Mouse (Mus musculus) embryonic facial prominence, embryonic 15.5 days (tissue): ENCODE measurements around the gene Ppara. TPM values are rescaled to one million over a fixed set of nuclear protein-coding genes. Genes with fewer than 3 reads are reported as not detected.

ENCODE experiments used
- ATAC-seq: fragments of 200-750 bp; cut with Nextera tagmentation; 2 replicates; pipeline ENCODE4 v1.8.0; 2017; ENCODE audit warnings: low read depth, moderate TSS enrichment; ENCODE audit not compliant: insufficient number of reproducible peaks, low FRiP score, low TSS enrichment
- H3K27ac ChIP-seq: fragments of 300-500 bp; sonication (generic); replicated peaks from 2 replicates; pipeline ENCODE4 v1.5.1; 2015; ENCODE audit warnings: mild to moderate bottlenecking, inconsistent platforms
- H3K27me3 ChIP-seq: fragments of 300-500 bp; sonication (generic); 2 replicates; pipeline ENCODE4 v1.6.1; 2015; ENCODE audit warnings: inconsistent platforms
- H3K36me3 ChIP-seq: fragments of 300-500 bp; sonication (generic); 2 replicates; pipeline ENCODE4 v1.6.1; 2015; ENCODE audit warnings: mild to moderate bottlenecking, inconsistent platforms
- H3K4me1 ChIP-seq: fragments of 300-500 bp; sonication (generic); 2 replicates; pipeline ENCODE4 v1.6.1; 2015; ENCODE audit warnings: inconsistent platforms
- H3K4me2 ChIP-seq: fragments of 300-500 bp; sonication (generic); replicated peaks from 2 replicates; pipeline ENCODE4 v1.6.1; 2015; ENCODE audit warnings: mild to moderate bottlenecking, inconsistent platforms
- H3K4me3 ChIP-seq: fragments of 300-500 bp; sonication (generic); replicated peaks from 2 replicates; pipeline ENCODE4 v1.5.1; 2015; ENCODE audit warnings: mild to moderate bottlenecking, inconsistent platforms
- H3K9ac ChIP-seq: fragments of 300-500 bp; sonication (generic); 2 replicates; pipeline ENCODE4 v1.6.1; 2015; ENCODE audit warnings: inconsistent platforms
- H3K9me3 ChIP-seq: fragments of 300-500 bp; sonication (generic); replicated peaks from 2 replicates; pipeline ENCODE4 v1.6.1; 2016; ENCODE audit warnings: inconsistent platforms
- WGBS: fragments of 180-500 bp; shearing (Covaris S2); methylation state at CpG from one replicate; pipeline ENCODE4 v1.1.7; 2015; 5-methylcytosine and 5-hydroxymethylcytosine counted together
- polyA plus RNA-seq: library from polyadenylated mRNA; unstranded; fragments of >200 nt; fragmentation: Nextera tagmentation; extraction: Ambion mirVana; gene quantifications from 2 replicates; pipeline ENCODE4 v1.2.1, GENCODE M21; 2015

Ppara gene
- polyA plus RNA-seq, 1 experiment from 2014 or later, result 5.0 TPM

- Histone ChIP-seq H3K4me3 (no peak overlapping the region), H3K9ac (no peak overlapping the region), H3K27ac (no peak overlapping the region), H3K9me3 (no peaks in the 10 kb centered on the region), H3K36me3 (no peaks in the 10 kb centered on the region), H3K4me2 (no peak overlapping the region), H3K27me3 (no peaks in the 10 kb centered on the region), H3K4me1 (peaks cover 9% of the 10 kb centered on the region)
- ATAC-seq, result no peak
- 81% methylated on average over 4 of the region's 4 CpGs for WGBS
Observed at GRCm38 (mm10) chr15:85807404-85807803, 72.6 kb downstream of the Ppara start.

- H3K27me3 ChIP-seq, result no peaks in the 10 kb centered on the region
- H3K36me3 ChIP-seq, result no peaks in the 10 kb centered on the region
- no peak overlapping the region for H3K4me2 ChIP-seq
- ATAC-seq, result no peak
- no peak overlapping the region for H3K27ac ChIP-seq
- peaks cover 9% of the 10 kb centered on the region for H3K4me1 ChIP-seq
- 77% methylated on average over 6 of the region's 6 CpGs for WGBS
- H3K9me3 ChIP-seq, result no peaks in the 10 kb centered on the region
- no peak overlapping the region for H3K4me3 ChIP-seq
- H3K9ac ChIP-seq, result no peak overlapping the region
Observed at GRCm38 (mm10) chr15:85808031-85808430, 73.2 kb downstream of the Ppara start.

GRCm38 (mm10) chr15:85808434-85808833 lies 73.7 kb downstream of the Ppara start:
- 56% methylated on average over 8 of the region's 8 CpGs for WGBS
- Histone ChIP-seq H3K9me3 (no peaks in the 10 kb centered on the region), H3K9ac (no peak overlapping the region), H3K27me3 (no peaks in the 10 kb centered on the region), H3K27ac (no peak overlapping the region), H3K4me3 (no peak overlapping the region), H3K36me3 (no peaks in the 10 kb centered on the region), H3K4me1 (peaks cover 9% of the 10 kb centered on the region), H3K4me2 (no peak overlapping the region)
- ATAC-seq, result no peak

- no peak overlapping the region for H3K4me3 ChIP-seq
- WGBS, result 84% methylated on average over 12 of the region's 12 CpGs
- H3K9me3 ChIP-seq, result no peaks in the 10 kb centered on the region
- no peak for ATAC-seq
- peaks cover 9% of the 10 kb centered on the region for H3K4me1 ChIP-seq
- no peak overlapping the region for H3K4me2 ChIP-seq
- no peak overlapping the region for H3K27ac ChIP-seq
- H3K9ac ChIP-seq, result no peak overlapping the region
- H3K27me3 ChIP-seq, result no peaks in the 10 kb centered on the region
- H3K36me3 ChIP-seq, result no peaks in the 10 kb centered on the region
Observed at GRCm38 (mm10) chr15:85809091-85809490, 74.3 kb downstream of the Ppara start.

GRCm38 (mm10) chr15:85810462-85810805 lies 75.7 kb downstream of the Ppara start:
- no peaks in the 10 kb centered on the region for H3K36me3 ChIP-seq
- 82% methylated on average over 5 of the region's 5 CpGs for WGBS
- no peaks in the 10 kb centered on the region for H3K27me3 ChIP-seq
- H3K27ac ChIP-seq, result 0 out of 2 replicates have a peak overlapping the region, but pooled peaks have one; percentile 92
- peak overlapping the region; percentile 77 for H3K4me3 ChIP-seq
- peaks cover 9% of the 10 kb centered on the region for H3K4me1 ChIP-seq
- H3K9ac ChIP-seq, result peak overlapping the region; percentile 69; the same call in 1 of the 2 replicates
- H3K9me3 ChIP-seq, result no peaks in the 10 kb centered on the region
- no peak for ATAC-seq
- H3K4me2 ChIP-seq, result peak overlapping the region; percentile 72

- ATAC-seq, result peak; percentile 59
- WGBS, result 3% methylated on average over 36 of the region's 36 CpGs
- H3K27me3 ChIP-seq, result no peaks in the 10 kb centered on the region
- no peaks in the 10 kb centered on the region for H3K36me3 ChIP-seq
- H3K4me1 ChIP-seq, result peaks cover 9% of the 10 kb centered on the region
- peak overlapping the region; percentile 69 for H3K9ac ChIP-seq
- H3K4me3 ChIP-seq, result peak overlapping the region; percentile 77
- peak overlapping the region; percentile 92 for H3K27ac ChIP-seq
- no peaks in the 10 kb centered on the region for H3K9me3 ChIP-seq
- H3K4me2 ChIP-seq, result peak overlapping the region; percentile 72
Observed at GRCm38 (mm10) chr15:85810806-85811521, 76.2 kb downstream of the Ppara start.

GRCm38 (mm10) chr15:85811535-85812277 lies 76.9 kb downstream of the Ppara start, which contains the start of gene Cdpf1:
Gene Cdpf1, minus strand, starts transcription at chr15:85811697.
- Histone ChIP-seq H3K4me1 (peaks cover 9% of the 10 kb centered on the region), H3K9ac (peak within 1 kb of the TSS; percentile 69), H3K4me3 (peak within 1 kb of the TSS; percentile 77), H3K27me3 (no peaks in the 10 kb centered on the region), H3K27ac (peak within 1 kb of the TSS; percentile 92), H3K9me3 (no peaks in the 10 kb centered on the region), H3K36me3 (no peaks in the 10 kb centered on the region), H3K4me2 (peak within 1 kb of the TSS; percentile 72)
- WGBS, result 2% methylated on average over 36 of the region's 36 CpGs
- peak; percentile 95 for ATAC-seq

GRCm38 (mm10) chr15:85813428-85813827 lies 78.6 kb downstream of the Ppara start:
- Histone ChIP-seq H3K9ac (no peak overlapping the region), H3K4me1 (peaks cover 9% of the 10 kb centered on the region), H3K4me3 (no peak overlapping the region), H3K4me2 (no peak overlapping the region), H3K27me3 (no peaks in the 10 kb centered on the region), H3K36me3 (no peaks in the 10 kb centered on the region), H3K27ac (no peak overlapping the region), H3K9me3 (0 out of 2 replicates have a peak, but pooled peaks cover 3% of the 10 kb centered on the region)
- ATAC-seq, result no peak
- WGBS, result 63% methylated on average over 10 of the region's 10 CpGs

- Histone ChIP-seq H3K9ac (peak within 1 kb of the TSS; percentile 47), H3K27me3 (peaks cover 14% of the 10 kb centered on the region; the same call in 1 of the 2 replicates), H3K4me2 (peak within 1 kb of the TSS; percentile 94), H3K4me3 (peak within 1 kb of the TSS; percentile 51), H3K9me3 (0 out of 2 replicates have a peak, but pooled peaks cover 5% of the 10 kb centered on the region), H3K27ac (no peak within 1 kb of the TSS), H3K36me3 (no peaks in the 10 kb centered on the region), H3K4me1 (peaks cover 13% of the 10 kb centered on the region)
- peak; percentile 70; the same call in 1 of the 2 replicates for ATAC-seq
- WGBS, result 1% methylated on average over 65 of the region's 65 CpGs
Observed at GRCm38 (mm10) chr15:85821203-85822010, 86.6 kb downstream of the Ppara start, which contains the start of gene Pkdrej. Gene Pkdrej, minus strand, starts transcription at chr15:85821734.

GRCm38 (mm10) chr15:85822011-85822359 lies 87.2 kb downstream of the Ppara start:
- Histone ChIP-seq H3K27me3 (peaks cover 14% of the 10 kb centered on the region; the same call in 1 of the 2 replicates), H3K9me3 (0 out of 2 replicates have a peak, but pooled peaks cover 5% of the 10 kb centered on the region), H3K27ac (no peak overlapping the region), H3K36me3 (no peaks in the 10 kb centered on the region), H3K9ac (peak overlapping the region; percentile 47; the same call in 1 of the 2 replicates), H3K4me3 (peak overlapping the region; percentile 51), H3K4me2 (peak overlapping the region; percentile 94), H3K4me1 (peaks cover 13% of the 10 kb centered on the region)
- WGBS, result 13% methylated on average over 4 of the region's 4 CpGs
- no peak for ATAC-seq

- WGBS, result 58% methylated on average over 5 of the region's 5 CpGs
- Histone ChIP-seq H3K27me3 (no peaks in the 10 kb centered on the region), H3K9me3 (no peaks in the 10 kb centered on the region), H3K4me1 (peaks cover 8% of the 10 kb centered on the region), H3K27ac (no peak overlapping the region), H3K4me2 (no peak overlapping the region), H3K9ac (no peak overlapping the region), H3K4me3 (no peak overlapping the region), H3K36me3 (no peaks in the 10 kb centered on the region)
- ATAC-seq, result no peak
Observed at GRCm38 (mm10) chr15:85826676-85827075, 91.9 kb downstream of the Ppara start.
